Mouse (Mus musculus) olfactory bulb, adult 2 months (tissue): ENCODE measurements around the gene Hoxd8.

Source experiments
- CTCF ChIP-seq: fragments of 200-500 bp; IDR thresholded peaks from 2 replicates; pipeline ENCODE4 v1.5.1; 2012; ENCODE audit warnings: low read depth, mild to moderate bottlenecking, low read length, moderate library complexity; ENCODE audit not compliant: insufficient read depth
- POLR2A ChIP-seq: fragments of 200-500 bp; IDR thresholded peaks from 2 replicates; pipeline ENCODE4 v1.6.1; 2012; ENCODE audit warnings: mild to moderate bottlenecking, low read depth, low read length, moderate library complexity; ENCODE audit not compliant: insufficient read depth

DNA sequence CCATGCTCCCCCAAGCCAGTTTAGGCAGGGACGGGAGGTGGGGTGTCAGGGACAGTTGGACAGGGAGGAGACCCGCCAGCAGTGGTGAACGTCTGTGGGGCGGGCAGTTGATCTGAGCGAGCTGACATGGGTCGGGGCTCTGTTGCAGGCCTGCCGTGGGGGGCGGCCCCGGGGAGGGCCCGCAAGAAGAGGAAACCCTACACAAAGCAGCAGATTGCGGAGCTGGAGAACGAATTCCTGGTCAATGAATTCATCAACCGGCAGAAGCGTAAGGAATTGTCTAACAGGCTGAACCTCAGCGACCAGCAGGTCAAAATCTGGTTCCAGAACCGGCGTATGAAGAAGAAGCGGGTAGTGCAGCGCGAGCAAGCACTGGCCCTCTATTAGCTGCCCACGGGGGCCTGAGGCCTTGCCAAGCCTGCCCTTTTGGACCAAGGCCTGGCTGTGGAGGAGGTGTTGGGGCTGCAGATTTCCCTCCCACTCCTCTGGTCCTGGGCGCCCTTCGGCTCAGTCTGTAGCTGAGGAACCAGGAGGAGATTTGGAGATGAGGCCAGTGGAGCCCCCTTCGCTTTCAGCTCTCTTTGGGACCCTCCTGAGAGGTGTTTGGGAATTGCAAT lies 28.6 kb upstream of the Hoxd8 start:
- TF ChIP-seq POLR2A = no peak
- TF ChIP-seq CTCF = no peak
